Mouse (Mus musculus) embryo, embryonic 11.5 days (tissue): ENCODE measurements around the gene Gcnt1.
A peak's percentile ranks its signal among the peaks of the same experiment; 100 is the strongest.

Experiments used
- DNase-seq: peaks from one replicate; pipeline ENCODE4 v3.0.0-alpha.2; 2012; ENCODE audit warnings: low read depth, low spot score

Gene Gcnt1

GRCm38 (mm10) chr19:17366364-17367090 lies 6.1 kb downstream of the Gcnt1 start:
- DNase-seq: no peak

- no peak for DNase-seq
These were observed 7.9 kb downstream of the Gcnt1 start for GRCm38 (mm10) chr19:17364741-17365140.

GRCm38 (mm10) chr19:17361181-17361580 lies 11.5 kb downstream of the Gcnt1 start:
- no peak for DNase-seq

GRCm38 (mm10) chr19:17359315-17359890 lies 13.2 kb downstream of the Gcnt1 start:
- no peak for DNase-seq

- no peak for DNase-seq
These were observed 15.3 kb downstream of the Gcnt1 start for GRCm38 (mm10) chr19:17357391-17357790.

- no peak for DNase-seq
These were observed 15.7 kb downstream of the Gcnt1 start for GRCm38 (mm10) chr19:17356932-17357331.

- DNase-seq: peak; percentile 40
These were observed 16.4 kb downstream of the Gcnt1 start for GRCm38 (mm10) chr19:17355950-17356867.

- no peak for DNase-seq
These were observed 17.3 kb downstream of the Gcnt1 start for GRCm38 (mm10) chr19:17355361-17355760.

- no peak for DNase-seq
These were observed 17.8 kb downstream of the Gcnt1 start for GRCm38 (mm10) chr19:17354797-17355196.

- DNase-seq: no peak
These were observed 18.3 kb downstream of the Gcnt1 start for GRCm38 (mm10) chr19:17354362-17354761.

GRCm38 (mm10) chr19:17353727-17354126 lies 18.9 kb downstream of the Gcnt1 start:
- DNase-seq: no peak

- DNase-seq: no peak
These were observed 24.8 kb downstream of the Gcnt1 start for GRCm38 (mm10) chr19:17347852-17348251.

- DNase-seq: no peak
These were observed 25.7 kb downstream of the Gcnt1 start for GRCm38 (mm10) chr19:17346716-17347474.

GRCm38 (mm10) chr19:17344881-17345280 lies 27.8 kb downstream of the Gcnt1 start:
- no peak for DNase-seq

GRCm38 (mm10) chr19:17339563-17339962 lies 33.1 kb downstream of the Gcnt1 start:
- no peak for DNase-seq

- no peak for DNase-seq
These were observed 35.5 kb downstream of the Gcnt1 start for GRCm38 (mm10) chr19:17337057-17337679.

- DNase-seq: no peak
These were observed 36.0 kb downstream of the Gcnt1 start for GRCm38 (mm10) chr19:17336646-17337045.

GRCm38 (mm10) chr19:17334644-17335333 lies 37.9 kb downstream of the Gcnt1 start:
- no peak for DNase-seq

- no peak for DNase-seq
These were observed 39.6 kb downstream of the Gcnt1 start for GRCm38 (mm10) chr19:17333043-17333442.

GRCm38 (mm10) chr19:17328916-17329315 lies 43.7 kb downstream of the Gcnt1 start:
- no peak for DNase-seq
